Mouse (Mus musculus): Measurements from ENCODE around the gene Cnp. TPM values are rescaled to one million over a fixed set of nuclear protein-coding genes. Genes with fewer than 3 reads are reported as not detected.

The Cnp gene
- polyA plus RNA-seq, 1 experiment from 2014 or later, result 61.3 TPM

- Histone ChIP-seq H3K36me3 (peaks cover 69% of the 10 kb centered on the region), H3K27me3 (no peaks in the 10 kb centered on the region), H3K4me2 (no peak overlapping the region), H3K9ac (no peak overlapping the region), H3K27ac (replicated peaks) (no peak overlapping the region), H3K9me3 (no peaks in the 10 kb centered on the region), H3K4me1 (replicated peaks) (no peaks in the 10 kb centered on the region), H3K4me3 (no peak overlapping the region)
- no peak for ATAC-seq (ENCODE audit: low FRiP score, low read depth)
- WGBS, result 88% methylated on average over 4 of the region's 4 CpGs
These were observed 20.8 kb downstream of the Cnp start for GRCm38 (mm10) chr11:100595533-100595932.

DNA sequence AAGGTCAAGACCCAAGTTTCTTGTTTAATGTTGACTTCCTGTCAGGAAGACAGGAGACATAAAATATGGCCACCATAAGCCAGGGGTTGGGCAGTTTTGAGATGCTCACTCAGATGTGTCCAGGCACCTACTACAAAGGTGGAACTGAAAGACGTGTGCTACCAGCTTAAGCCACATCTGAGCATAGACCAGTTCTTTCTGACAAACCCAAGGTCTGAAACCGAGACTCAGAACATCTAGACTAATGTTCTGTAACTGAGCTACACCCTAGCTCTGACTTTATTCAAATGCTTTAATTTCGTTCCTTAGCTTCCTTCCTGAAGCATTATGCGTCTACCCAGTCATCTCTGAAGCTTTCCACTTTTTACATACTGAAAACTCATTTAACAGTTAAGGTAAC lies 23.4 kb downstream of the Cnp start:
- 93% methylated on average over 4 of the region's 4 CpGs for WGBS
- H3K27me3 ChIP-seq, result no peaks in the 10 kb centered on the region
- no peak overlapping the region for H3K4me2 ChIP-seq
- ATAC-seq (ENCODE audit: low FRiP score, low read depth), result no peak
- H3K4me1 ChIP-seq (replicated peaks), result 0 out of 2 replicates have a peak, but pooled peaks cover 1% of the 10 kb centered on the region
- peaks cover 55% of the 10 kb centered on the region for H3K36me3 ChIP-seq
- H3K9me3 ChIP-seq, result no peaks in the 10 kb centered on the region
- no peak overlapping the region for H3K9ac ChIP-seq
- no peak overlapping the region for H3K27ac ChIP-seq (replicated peaks)
- no peak overlapping the region for H3K4me3 ChIP-seq

DNA sequence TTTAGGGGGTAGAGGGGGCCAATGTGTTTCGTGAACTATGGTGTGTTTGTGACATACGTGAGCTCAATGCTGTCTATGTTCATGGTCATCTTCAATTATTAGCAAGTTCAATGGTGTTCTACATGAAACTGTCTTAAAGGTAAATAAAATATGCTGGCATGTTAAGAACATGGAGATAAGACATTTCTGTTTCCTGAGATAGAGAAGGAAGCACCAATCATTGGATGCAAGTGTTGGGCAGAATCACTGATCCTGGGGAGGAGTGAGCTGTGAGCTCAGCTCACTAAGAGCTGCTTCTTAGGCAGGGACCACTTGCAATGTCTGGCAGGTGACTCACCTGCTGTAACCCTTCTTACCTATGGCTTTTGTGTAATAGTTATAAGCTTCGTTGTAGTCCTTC lies 26.7 kb downstream of the Cnp start:
- peaks cover 44% of the 10 kb centered on the region for H3K36me3 ChIP-seq

DNA sequence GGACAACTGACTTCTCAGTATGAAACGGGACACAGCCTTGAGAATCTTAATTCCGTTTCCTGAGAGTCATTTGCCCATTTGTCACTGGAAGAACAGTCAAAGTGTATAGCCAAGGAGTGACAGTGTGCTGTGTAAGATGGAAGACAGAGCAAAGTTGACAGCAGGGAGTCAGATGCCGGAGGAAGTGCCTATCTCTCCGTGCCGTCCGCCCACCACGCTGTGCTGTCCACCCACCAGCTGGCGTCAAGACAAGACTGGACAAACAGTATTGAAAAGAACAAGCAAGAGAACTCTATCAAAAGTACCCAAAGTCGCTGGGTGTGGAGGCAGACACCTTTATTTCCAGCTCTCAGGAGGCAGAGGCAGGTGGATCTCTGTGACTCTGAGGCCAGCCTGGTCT lies 28.5 kb downstream of the Cnp start:
- H3K4me2 ChIP-seq, result no peak overlapping the region
- no peak for ATAC-seq (ENCODE audit: low FRiP score, low read depth)
- peaks cover 22% of the 10 kb centered on the region for H3K4me1 ChIP-seq (replicated peaks)
- H3K4me3 ChIP-seq, result no peak overlapping the region
- no peak overlapping the region for H3K27ac ChIP-seq (replicated peaks)
- peaks cover 27% of the 10 kb centered on the region for H3K36me3 ChIP-seq
- 83% methylated on average over 9 of the region's 9 CpGs for WGBS
- H3K9me3 ChIP-seq, result no peaks in the 10 kb centered on the region
- H3K9ac ChIP-seq, result no peak overlapping the region
- H3K27me3 ChIP-seq, result no peaks in the 10 kb centered on the region

More for the DNA sequence above, 26.7 kb downstream of the Cnp start:
- H3K9me3 ChIP-seq, result no peaks in the 10 kb centered on the region
- H3K4me3 ChIP-seq, result no peak overlapping the region
- no peak overlapping the region for H3K27ac ChIP-seq (replicated peaks)
- H3K9ac ChIP-seq, result no peak overlapping the region
- no peaks in the 10 kb centered on the region for H3K27me3 ChIP-seq
- 98% methylated on average over 3 of the region's 3 CpGs for WGBS
- H3K4me2 ChIP-seq, result no peak overlapping the region
- peaks cover 22% of the 10 kb centered on the region for H3K4me1 ChIP-seq (replicated peaks)
- ATAC-seq (ENCODE audit: low FRiP score, low read depth), result no peak

GRCm38 (mm10) chr11:100603813-100604212 lies 29.1 kb downstream of the Cnp start:
- Histone ChIP-seq H3K9ac (no peak overlapping the region), H3K4me1 (replicated peaks) (peaks cover 27% of the 10 kb centered on the region), H3K27ac (replicated peaks) (0 out of 2 replicates have a peak overlapping the region, but pooled peaks have one; percentile 30), H3K9me3 (no peaks in the 10 kb centered on the region), H3K36me3 (peaks cover 20% of the 10 kb centered on the region), H3K27me3 (no peaks in the 10 kb centered on the region), H3K4me3 (no peak overlapping the region), H3K4me2 (no peak overlapping the region)
- no peak for ATAC-seq (ENCODE audit: low FRiP score, low read depth)
- WGBS, result 82% methylated on average over 8 of the region's 8 CpGs

DNA sequence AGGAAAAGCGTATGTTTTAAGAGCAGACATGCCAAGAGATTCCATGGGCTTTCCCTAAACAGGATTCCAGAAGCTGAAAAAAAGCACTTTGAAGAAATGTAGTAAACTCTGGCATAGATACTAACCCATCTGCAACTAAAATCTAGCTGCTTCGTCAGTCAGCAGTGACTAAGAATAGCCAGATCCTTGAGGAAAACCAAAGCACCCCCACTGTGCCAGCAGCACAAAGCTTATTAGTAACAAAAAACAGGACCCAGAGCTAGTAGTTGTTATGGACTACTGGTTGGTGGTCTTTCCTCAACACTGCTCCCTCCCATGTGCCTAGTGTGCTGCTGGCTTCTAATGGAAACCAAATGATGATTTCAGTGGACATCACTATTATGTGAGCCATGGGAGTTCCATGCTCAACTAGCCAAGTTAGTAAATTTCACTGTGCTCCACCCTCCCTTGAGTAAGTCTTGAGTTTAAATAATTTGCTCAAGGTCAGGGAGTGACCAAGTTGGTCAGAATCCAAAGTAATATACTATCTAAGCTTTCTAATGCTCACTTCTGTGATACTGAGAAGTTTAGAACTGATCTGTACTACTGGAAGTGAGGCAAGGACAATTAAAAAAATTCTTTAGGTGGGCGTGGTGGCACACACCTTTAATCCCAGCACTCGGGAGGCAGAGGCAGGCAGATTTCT lies 29.8 kb downstream of the Cnp start:
- Histone ChIP-seq H3K27ac (replicated peaks) (0 out of 2 replicates have a peak overlapping the region, but pooled peaks have one; percentile 30), H3K9me3 (no peaks in the 10 kb centered on the region)
- ATAC-seq (ENCODE audit: low FRiP score, low read depth), result no peak

GRCm38 (mm10) chr11:100605451-100605850 lies 30.7 kb downstream of the Cnp start:
- H3K9me3 ChIP-seq, result no peaks in the 10 kb centered on the region
- no peak overlapping the region for H3K4me3 ChIP-seq
- no peaks in the 10 kb centered on the region for H3K27me3 ChIP-seq
- peaks cover 15% of the 10 kb centered on the region; the same call in 1 of the 2 replicates for H3K36me3 ChIP-seq
- 79% methylated on average over 10 of the region's 10 CpGs for WGBS
- H3K4me2 ChIP-seq, result no peak overlapping the region
- H3K27ac ChIP-seq (replicated peaks), result peak overlapping the region; percentile 48
- no peak overlapping the region for H3K9ac ChIP-seq
- ATAC-seq (ENCODE audit: low FRiP score, low read depth), result no peak
- H3K4me1 ChIP-seq (replicated peaks), result peaks cover 40% of the 10 kb centered on the region

More for the DNA sequence above, 29.8 kb downstream of the Cnp start:
- peaks cover 14% of the 10 kb centered on the region; the same call in 1 of the 2 replicates for H3K36me3 ChIP-seq
- peaks cover 30% of the 10 kb centered on the region for H3K4me1 ChIP-seq (replicated peaks)
- no peak overlapping the region for H3K9ac ChIP-seq
- H3K27me3 ChIP-seq, result no peaks in the 10 kb centered on the region
- H3K4me2 ChIP-seq, result no peak overlapping the region
- H3K4me3 ChIP-seq, result no peak overlapping the region
- WGBS, result 79% methylated on average over 4 of the region's 4 CpGs

DNA sequence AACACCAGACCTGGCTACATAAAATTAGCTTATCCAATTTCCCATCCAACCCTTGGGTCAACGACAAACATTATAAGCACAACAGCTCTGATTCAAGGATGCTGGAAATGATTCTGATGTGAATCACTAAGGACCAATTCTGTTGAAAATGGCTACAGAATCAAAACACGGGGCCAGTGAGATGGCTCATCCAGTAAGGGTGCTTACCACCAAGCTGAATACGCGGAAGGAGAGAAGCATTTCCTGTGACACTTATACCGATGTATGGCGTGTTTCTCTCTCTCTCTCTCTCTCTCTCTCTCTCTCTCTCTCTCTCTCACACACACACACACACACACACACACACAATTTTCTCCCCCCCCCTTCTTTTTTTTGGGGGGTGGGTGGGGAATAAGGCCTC lies 32.4 kb downstream of the Cnp start:
- H3K9ac ChIP-seq, result no peak overlapping the region
- no peak overlapping the region for H3K4me2 ChIP-seq
- H3K27ac ChIP-seq (replicated peaks), result no peak overlapping the region
- no peak for ATAC-seq (ENCODE audit: low FRiP score, low read depth)
- peaks cover 40% of the 10 kb centered on the region for H3K4me1 ChIP-seq (replicated peaks)
- no peaks in the 10 kb centered on the region for H3K9me3 ChIP-seq
- peaks cover 5% of the 10 kb centered on the region; the same call in 1 of the 2 replicates for H3K36me3 ChIP-seq
- H3K27me3 ChIP-seq, result no peaks in the 10 kb centered on the region
- WGBS, result 94% methylated on average over 6 of the region's 6 CpGs
- H3K4me3 ChIP-seq, result no peak overlapping the region

GRCm38 (mm10) chr11:100608796-100609195 lies 34.1 kb downstream of the Cnp start:
- H3K4me3 ChIP-seq, result no peak overlapping the region
- no peaks in the 10 kb centered on the region for H3K9me3 ChIP-seq
- peaks cover 5% of the 10 kb centered on the region; the same call in 1 of the 2 replicates for H3K36me3 ChIP-seq
- H3K27ac ChIP-seq (replicated peaks), result no peak overlapping the region
- H3K27me3 ChIP-seq, result no peaks in the 10 kb centered on the region
- 74% methylated on average over 4 of the region's 4 CpGs for WGBS
- no peak for ATAC-seq (ENCODE audit: low FRiP score, low read depth)
- H3K4me2 ChIP-seq, result no peak overlapping the region
- H3K9ac ChIP-seq, result no peak overlapping the region
- H3K4me1 ChIP-seq (replicated peaks), result peaks cover 38% of the 10 kb centered on the region

- ATAC-seq (ENCODE audit: low FRiP score, low read depth), result no peak; the same call in 1 of the 2 replicates
- Histone ChIP-seq H3K4me3 (no peak overlapping the region), H3K27ac (replicated peaks) (peak overlapping the region; percentile 59), H3K27me3 (no peaks in the 10 kb centered on the region), H3K36me3 (peaks cover 5% of the 10 kb centered on the region; the same call in 1 of the 2 replicates), H3K4me1 (replicated peaks) (peaks cover 31% of the 10 kb centered on the region), H3K9ac (no peak overlapping the region), H3K9me3 (no peaks in the 10 kb centered on the region), H3K4me2 (no peak overlapping the region)
- whole genome bisulfite sequencing, result 83% methylated on average over 5 of the region's 5 CpGs
These were observed 34.8 kb downstream of the Cnp start for GRCm38 (mm10) chr11:100609355-100609996.

GRCm38 (mm10) chr11:100609997-100610680 lies 35.4 kb downstream of the Cnp start:
- H3K4me1 ChIP-seq (replicated peaks), result peaks cover 28% of the 10 kb centered on the region
- ATAC-seq (ENCODE audit: low FRiP score, low read depth), result no peak
- peak overlapping the region; percentile 59 for H3K27ac ChIP-seq (replicated peaks)
- H3K9ac ChIP-seq, result no peak overlapping the region
- no peaks in the 10 kb centered on the region for H3K9me3 ChIP-seq
- 77% methylated on average over 9 of the region's 9 CpGs for WGBS
- no peaks in the 10 kb centered on the region for H3K27me3 ChIP-seq
- H3K4me3 ChIP-seq, result no peak overlapping the region
- H3K4me2 ChIP-seq, result no peak overlapping the region
- H3K36me3 ChIP-seq, result peaks cover 5% of the 10 kb centered on the region; the same call in 1 of the 2 replicates

- peaks cover 5% of the 10 kb centered on the region; the same call in 1 of the 2 replicates for H3K36me3 ChIP-seq
- WGBS, result 84% methylated on average over 6 of the region's 6 CpGs
- H3K4me2 ChIP-seq, result no peak overlapping the region
- H3K9me3 ChIP-seq, result no peaks in the 10 kb centered on the region
- H3K4me3 ChIP-seq, result no peak overlapping the region
- no peak overlapping the region for H3K9ac ChIP-seq
- no peaks in the 10 kb centered on the region for H3K27me3 ChIP-seq
- H3K27ac ChIP-seq (replicated peaks), result no peak overlapping the region
- ATAC-seq (ENCODE audit: low FRiP score, low read depth), result no peak
- peaks cover 22% of the 10 kb centered on the region for H3K4me1 ChIP-seq (replicated peaks)
These were observed 36.9 kb downstream of the Cnp start for GRCm38 (mm10) chr11:100611627-100612026.

All from hindbrain, embryonic 15.5 days (tissue).